Mouse (Mus musculus): ENCODE data around the gene Gm10436.
"Not testable (repeated sequence)": the region's sequence is repeated elsewhere in the genome, so short reads cannot be mapped to it uniquely, and the experiment has no call there.

Gm10436 gene

DNA sequence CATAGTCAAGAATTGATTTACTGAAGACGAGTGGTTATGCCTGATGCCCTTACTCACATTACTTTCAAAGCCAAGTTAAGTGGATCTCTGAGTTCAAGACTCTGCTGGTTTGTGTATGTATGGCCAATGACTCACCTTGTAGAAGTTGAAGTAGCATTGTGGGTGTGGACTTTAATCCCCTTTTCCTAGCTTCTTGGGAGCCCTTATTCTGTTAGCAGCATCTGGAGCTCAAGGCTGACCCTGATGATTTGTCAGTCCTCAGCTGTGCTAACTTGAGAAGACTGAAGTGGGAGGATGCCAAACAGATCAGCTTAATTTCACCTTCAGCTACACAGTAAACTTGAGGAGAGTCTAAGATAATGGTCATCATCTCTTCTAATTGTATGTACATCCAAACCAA is at the start of gene Gm10436:
Gene Gm10436, minus strand, starts transcription at position 101 of the 400 bp plus-strand sequence.
- not testable (repeated sequence) for DNase-seq (ENCODE audit: low spot score in 2 of 2)

DNA sequence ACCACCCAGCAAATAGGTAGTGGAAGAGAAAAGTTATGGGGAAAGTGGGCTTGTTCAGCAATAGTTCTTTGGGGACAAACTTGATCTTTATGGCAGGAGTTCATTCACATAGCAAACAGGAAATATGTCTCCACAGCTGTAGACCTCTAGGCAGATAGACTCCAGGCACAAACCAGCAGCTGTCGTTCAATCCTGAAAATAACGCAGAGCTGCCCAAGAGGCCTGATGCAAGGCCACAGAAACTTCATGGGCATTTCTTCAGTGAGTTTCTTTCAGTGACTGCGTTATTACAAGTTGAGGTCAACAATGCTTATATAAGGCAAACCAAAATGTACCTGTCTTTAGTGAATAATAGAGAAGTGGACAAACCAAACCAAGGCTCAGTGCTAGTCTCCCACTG is 37.5 kb upstream of the Gm10436 start:
- DNase-seq (ENCODE audit: low spot score in 2 of 2): no peak

DNA sequence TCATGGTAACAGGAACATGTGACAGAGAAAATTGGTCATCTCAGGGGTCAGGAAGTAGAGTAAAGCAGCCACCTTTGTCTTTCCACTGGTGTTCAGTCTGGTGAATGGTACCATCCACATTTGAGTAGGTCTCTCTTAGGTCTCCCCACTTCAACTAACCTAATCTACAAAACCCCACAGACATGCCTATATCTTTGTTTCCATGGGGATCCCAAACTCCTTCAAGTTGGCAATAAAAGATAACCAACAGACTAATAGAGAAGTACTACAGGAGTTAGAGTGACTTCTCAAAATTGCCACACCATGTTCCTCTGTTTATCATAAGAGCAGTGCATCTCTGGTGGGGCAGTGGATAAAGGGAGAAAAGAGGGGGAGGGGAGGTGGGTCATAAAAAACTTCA is 36.2 kb upstream of the Gm10436 start:
- not testable (repeated sequence) for DNase-seq (ENCODE audit: low spot score in 2 of 2)

DNA sequence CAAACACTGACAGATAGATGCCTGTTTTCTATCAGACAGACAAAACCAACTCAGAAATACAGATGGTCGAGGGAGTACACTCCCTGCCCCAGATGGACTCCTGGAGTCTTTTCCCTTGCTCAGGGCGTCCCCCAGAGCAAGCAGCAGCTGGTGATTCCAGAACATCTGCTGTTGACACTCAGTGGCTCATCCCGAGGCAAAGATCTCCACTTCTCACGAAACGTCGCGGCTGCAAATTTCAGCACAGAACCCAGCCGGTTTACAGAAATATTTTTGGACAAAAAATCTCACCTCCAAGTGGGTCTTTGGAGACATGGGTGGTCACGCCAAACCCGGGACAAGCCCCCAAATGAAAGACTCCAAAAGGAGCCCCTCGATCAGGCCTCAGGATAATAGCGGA is 32.7 kb upstream of the Gm10436 start:
- DNase-seq (ENCODE audit: low spot score in 2 of 2): no peak

DNA sequence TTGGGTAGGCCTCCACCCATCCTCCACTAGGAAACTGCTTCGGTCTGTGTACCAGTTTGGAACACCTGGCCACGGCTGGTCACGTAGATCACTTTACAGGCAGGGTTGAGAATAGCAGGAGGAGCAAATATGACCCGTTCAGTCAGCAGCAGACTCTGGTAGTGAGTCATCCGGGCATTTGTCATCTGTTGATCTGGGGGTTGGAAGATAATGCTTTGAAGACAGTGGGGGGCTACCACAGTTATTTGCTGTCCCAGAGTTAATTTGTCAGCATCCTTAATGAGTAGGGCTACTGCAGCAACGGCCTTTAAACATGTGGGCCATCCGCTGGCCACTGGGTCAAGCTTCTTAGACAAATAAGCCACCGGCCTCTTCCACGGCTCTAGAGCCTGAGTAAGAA is 29.6 kb upstream of the Gm10436 start:
- not testable (repeated sequence) for DNase-seq (ENCODE audit: low spot score in 2 of 2)

DNA sequence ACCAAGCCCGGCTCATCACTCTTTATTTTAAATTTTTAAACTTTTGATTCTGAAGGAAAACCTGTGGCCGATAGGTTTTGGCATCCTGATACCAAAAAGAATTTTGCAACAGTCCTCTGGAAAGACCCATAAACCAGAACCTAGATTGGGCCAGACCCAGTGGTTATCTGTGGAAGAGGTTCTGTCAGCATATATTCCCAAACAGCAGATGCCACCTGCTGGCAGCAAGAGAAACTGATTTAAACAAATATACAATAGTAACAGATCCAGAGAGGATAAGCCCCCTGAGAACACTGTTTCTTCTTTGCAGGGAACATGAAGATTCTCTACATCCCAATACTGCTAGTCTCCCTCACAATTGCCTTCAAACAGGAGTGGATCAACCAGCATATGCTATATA is 20.9 kb upstream of the Gm10436 start:
- no peak for DNase-seq (ENCODE audit: low spot score in 2 of 2)

Data from spleen, postnatal 14 days (tissue).